Mouse (Mus musculus): ENCODE measurements around the gene Bcl2l14. TPM values are rescaled to one million over a fixed set of nuclear protein-coding genes. Genes with fewer than 3 reads are reported as not detected.

The Bcl2l14 gene
- total RNA-seq (2021), result not detected
- long read RNA-seq, experiment 1, result 0 reads
- long read RNA-seq, experiment 2, result 0 reads

GRCm38 (mm10) chr6:134396018-134396417 lies at the start of gene Bcl2l14:
Bcl2l14 (plus strand) TSS chr6:134396318.
- no peak for DNase-seq
- intact Hi-C loops (cut with DNase I; ENCODE audit: low total_unique reads), result no loop called here

- no peak for DNase-seq
- intact Hi-C loops (cut with DNase I; ENCODE audit: low total_unique reads), result no loop called here
Measured at GRCm38 (mm10) chr6:134348526-134349067, 47.5 kb upstream of the Bcl2l14 start.

GRCm38 (mm10) chr6:134352881-134353280 lies 43.2 kb upstream of the Bcl2l14 start:
- intact Hi-C loops (cut with DNase I; ENCODE audit: low total_unique reads), result no loop called here
- no peak for DNase-seq

- intact Hi-C loops (cut with DNase I; ENCODE audit: low total_unique reads), result no loop called here
- no peak for DNase-seq
Measured at GRCm38 (mm10) chr6:134353751-134354150, 42.4 kb upstream of the Bcl2l14 start.

- intact Hi-C loops (cut with DNase I; ENCODE audit: low total_unique reads), result no loop called here
Measured at GRCm38 (mm10) chr6:134357570-134357969, 38.5 kb upstream of the Bcl2l14 start.

GRCm38 (mm10) chr6:134360079-134360478 lies 36.0 kb upstream of the Bcl2l14 start:
- no peak for DNase-seq
- intact Hi-C loops (cut with DNase I; ENCODE audit: low total_unique reads), result no loop called here

More at GRCm38 (mm10) chr6:134357570-134357969, 38.5 kb upstream of the Bcl2l14 start:
- DNase-seq, result no peak

- intact Hi-C loops (cut with DNase I; ENCODE audit: low total_unique reads), result no loop called here
- no peak for DNase-seq
Measured at GRCm38 (mm10) chr6:134364644-134365043, 31.5 kb upstream of the Bcl2l14 start.

GRCm38 (mm10) chr6:134365952-134366351 lies 30.2 kb upstream of the Bcl2l14 start:
- intact Hi-C loops (cut with DNase I; ENCODE audit: low total_unique reads), result no loop called here
- no peak for DNase-seq

- intact Hi-C loops (cut with DNase I; ENCODE audit: low total_unique reads), result no loop called here
- DNase-seq, result no peak
Measured at GRCm38 (mm10) chr6:134366366-134367351, 29.5 kb upstream of the Bcl2l14 start.

- intact Hi-C loops (cut with DNase I; ENCODE audit: low total_unique reads), result no loop called here
- no peak for DNase-seq
Measured at GRCm38 (mm10) chr6:134367366-134368281, 28.5 kb upstream of the Bcl2l14 start.

GRCm38 (mm10) chr6:134372946-134373345 lies 23.2 kb upstream of the Bcl2l14 start:
- intact Hi-C loops (cut with DNase I; ENCODE audit: low total_unique reads), result no loop called here

GRCm38 (mm10) chr6:134377201-134377600 lies 18.9 kb upstream of the Bcl2l14 start:
- intact Hi-C loops (cut with DNase I; ENCODE audit: low total_unique reads), result no loop called here
- no peak for DNase-seq

More at GRCm38 (mm10) chr6:134372946-134373345, 23.2 kb upstream of the Bcl2l14 start:
- no peak for DNase-seq

GRCm38 (mm10) chr6:134377856-134378255 lies 18.3 kb upstream of the Bcl2l14 start:
- no peak for DNase-seq
- intact Hi-C loops (cut with DNase I; ENCODE audit: low total_unique reads), result no loop called here

- intact Hi-C loops (cut with DNase I; ENCODE audit: low total_unique reads), result no loop called here
- DNase-seq, result no peak
Measured at GRCm38 (mm10) chr6:134381462-134381861, 14.7 kb upstream of the Bcl2l14 start.

GRCm38 (mm10) chr6:134385931-134386330 lies 10.2 kb upstream of the Bcl2l14 start:
- no peak for DNase-seq
- intact Hi-C loops (cut with DNase I; ENCODE audit: low total_unique reads), result no loop called here

- no peak for DNase-seq
- intact Hi-C loops (cut with DNase I; ENCODE audit: low total_unique reads), result no loop called here
Measured at GRCm38 (mm10) chr6:134387396-134387795, 8.7 kb upstream of the Bcl2l14 start.

GRCm38 (mm10) chr6:134388424-134389110 lies 7.6 kb upstream of the Bcl2l14 start:
- no peak for DNase-seq
- intact Hi-C loops (cut with DNase I; ENCODE audit: low total_unique reads), result loop anchor here (2.0 kb wide), 1 partner anchor 430 kb away; no protein-coding TSS in a partner anchor

GRCm38 (mm10) chr6:134389248-134389891 lies 6.7 kb upstream of the Bcl2l14 start:
- intact Hi-C loops (cut with DNase I; ENCODE audit: low total_unique reads), result loop anchor here (2.0 kb wide), 1 partner anchor 431 kb away; no protein-coding TSS in a partner anchor
- peak; percentile 70 for DNase-seq

All from gastrocnemius, postnatal 14 days (tissue).